Mouse (Mus musculus) testis, postnatal 10 days (tissue): ENCODE results near the gene Marveld1.
A peak's percentile ranks its signal among the peaks of the same experiment; 100 is the strongest.

Source experiments
- DNase-seq: peaks from one replicate; pipeline ENCODE4 v3.0.0; 2021; ENCODE audit warnings: low spot score

Marveld1 gene

DNA sequence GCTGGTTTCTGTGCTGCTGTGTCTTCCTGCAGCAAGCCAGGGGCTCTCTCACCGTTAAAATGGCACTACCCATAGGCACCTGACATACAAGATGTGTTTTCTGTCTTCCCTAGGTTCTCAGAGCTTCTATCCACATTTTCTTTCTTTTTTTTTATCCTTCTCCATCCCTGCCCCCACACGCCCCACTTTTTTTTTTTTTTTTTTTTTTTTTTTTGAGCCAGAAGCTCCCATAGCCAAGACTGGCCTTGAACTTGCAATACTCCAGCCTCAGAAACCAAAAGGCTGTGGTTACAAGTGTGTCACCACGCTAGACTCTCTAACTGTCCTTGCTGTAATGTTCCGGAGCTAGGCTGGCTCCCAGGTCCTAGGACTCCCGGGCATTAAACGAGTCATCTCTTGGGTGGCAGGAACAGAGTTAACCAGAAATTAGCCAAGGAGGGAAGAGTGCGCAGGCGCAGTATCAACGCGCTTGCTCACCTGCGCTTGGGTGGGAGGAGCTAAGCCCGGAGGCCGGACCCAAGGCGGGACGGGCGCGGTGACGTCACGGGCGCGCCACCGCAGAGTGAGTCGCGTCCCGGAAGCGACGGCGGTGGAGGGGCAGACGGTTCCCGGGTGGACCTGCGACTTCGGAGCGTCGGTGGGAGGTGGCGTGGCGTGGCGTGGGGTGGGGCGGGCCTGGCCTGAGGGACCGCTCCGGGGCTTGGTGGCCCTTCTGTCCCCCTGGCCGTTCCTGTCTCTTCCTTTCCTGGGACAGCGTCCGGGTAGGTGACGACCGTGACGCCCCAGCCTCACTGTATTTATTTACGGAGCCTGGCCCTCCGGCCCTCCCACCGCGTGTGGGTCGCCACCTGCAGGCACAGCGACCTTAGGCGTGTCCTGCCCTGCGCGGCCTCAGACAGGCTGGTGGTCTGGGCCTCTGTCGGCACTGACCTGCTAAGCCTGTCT is 23.1 kb downstream of the Marveld1 start:
- peak; percentile 95 for DNase-seq

DNA sequence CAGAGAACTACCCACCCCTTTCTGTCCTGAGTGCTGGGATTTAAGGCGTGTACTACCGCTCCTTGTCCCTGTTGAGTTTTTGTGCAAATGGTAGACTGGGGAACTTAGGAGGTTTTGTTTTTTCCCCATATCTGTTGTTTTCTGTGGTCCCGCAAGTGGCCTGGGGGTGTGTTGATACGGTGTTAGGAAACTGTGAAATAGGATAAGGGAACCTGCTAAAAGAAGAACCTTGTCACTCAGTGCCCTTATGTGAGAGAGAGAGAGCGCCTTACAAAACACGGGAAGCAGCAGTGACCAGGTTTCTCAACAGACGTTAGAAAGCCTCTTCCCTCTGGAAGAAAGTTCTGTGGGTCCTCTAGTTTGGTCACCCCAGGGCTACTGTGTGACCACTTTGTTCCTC is 29.6 kb downstream of the Marveld1 start:
- DNase-seq = no peak

DNA sequence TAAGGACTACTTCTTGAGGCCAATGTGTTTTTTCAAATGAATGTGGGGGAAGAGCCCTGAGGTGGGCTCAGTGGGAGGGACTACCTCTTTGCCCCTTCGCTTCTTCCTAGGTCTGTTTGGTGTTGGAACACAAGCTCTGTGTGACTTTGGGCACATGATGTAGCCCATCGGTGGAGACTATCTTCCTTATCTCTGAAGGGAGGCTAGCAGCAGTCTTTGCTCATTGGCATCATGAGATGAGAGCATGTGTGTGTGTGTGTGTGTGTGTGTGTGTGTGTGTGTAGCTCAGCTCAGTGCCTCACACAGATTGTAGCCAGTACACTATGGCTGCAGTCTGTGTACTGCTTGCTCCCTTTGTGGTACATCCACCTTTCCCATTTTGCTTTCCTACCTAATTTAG is 30.3 kb downstream of the Marveld1 start:
- no peak for DNase-seq

DNA sequence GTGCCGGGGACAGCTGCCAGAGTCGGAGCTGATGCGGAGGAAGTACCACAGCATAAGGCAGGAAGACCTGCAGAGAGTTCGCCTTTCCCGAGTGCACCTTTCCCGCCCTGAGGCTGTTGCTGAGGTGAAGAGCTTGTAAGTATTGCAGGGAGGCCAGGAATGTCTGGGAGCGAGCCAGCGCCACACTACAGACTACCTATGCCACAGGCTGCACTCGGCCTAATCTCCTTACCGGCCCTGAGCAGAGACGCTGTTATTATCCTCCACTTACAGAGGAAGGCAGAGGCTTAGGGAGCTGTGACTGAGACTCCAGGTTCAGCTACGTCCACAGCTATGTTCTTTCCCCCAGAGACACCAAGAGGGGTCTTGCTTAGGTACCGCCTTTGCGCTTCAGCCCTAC is 32.2 kb downstream of the Marveld1 start:
- DNase-seq = no peak

GRCm38 (mm10) chr19:42182673-42183072 is 35.5 kb downstream of the Marveld1 start:
- DNase-seq = no peak

DNA sequence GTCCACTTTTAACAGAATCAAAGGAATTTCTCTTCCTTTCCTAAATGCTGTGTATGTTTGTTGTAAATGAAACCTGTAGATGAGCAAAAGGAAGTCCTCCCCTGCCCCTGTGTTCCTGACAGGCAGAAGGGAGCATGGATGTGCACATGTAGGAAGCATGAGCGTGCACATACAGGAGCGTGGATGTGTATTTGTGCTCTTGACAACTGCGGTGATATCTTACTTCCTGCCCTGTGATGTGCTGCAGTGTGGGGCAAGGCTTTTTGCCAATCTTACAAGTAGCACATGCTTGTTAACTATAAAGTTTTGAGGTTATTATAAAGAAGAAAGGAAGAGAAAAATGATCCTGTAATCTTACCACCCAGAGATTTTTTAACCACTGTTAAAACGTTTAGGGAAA is 42.5 kb downstream of the Marveld1 start:
- DNase-seq = no peak

- peak; percentile 81 for DNase-seq
Measured at GRCm38 (mm10) chr19:42190494-42190893, 43.3 kb downstream of the Marveld1 start.

DNA sequence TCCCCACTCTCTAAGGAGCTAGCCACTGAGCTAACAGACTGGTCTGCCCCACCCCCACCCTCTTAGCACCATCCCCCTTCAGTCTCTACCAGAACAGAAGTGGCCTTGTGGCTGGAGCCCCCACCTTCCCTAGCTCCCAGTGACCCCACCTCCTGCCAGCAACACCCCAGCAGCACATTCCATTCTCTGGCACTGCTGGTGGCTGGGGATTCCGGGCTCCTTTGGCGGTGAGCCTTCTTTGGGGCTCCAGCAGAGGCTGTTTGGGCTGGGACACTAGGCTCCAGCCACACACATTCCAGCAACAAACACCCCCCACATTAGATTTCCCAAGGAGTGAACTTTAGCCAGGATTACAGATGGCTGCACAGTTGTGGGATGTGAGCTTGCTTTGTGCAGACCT is 46.1 kb downstream of the Marveld1 start:
- no peak for DNase-seq

DNA sequence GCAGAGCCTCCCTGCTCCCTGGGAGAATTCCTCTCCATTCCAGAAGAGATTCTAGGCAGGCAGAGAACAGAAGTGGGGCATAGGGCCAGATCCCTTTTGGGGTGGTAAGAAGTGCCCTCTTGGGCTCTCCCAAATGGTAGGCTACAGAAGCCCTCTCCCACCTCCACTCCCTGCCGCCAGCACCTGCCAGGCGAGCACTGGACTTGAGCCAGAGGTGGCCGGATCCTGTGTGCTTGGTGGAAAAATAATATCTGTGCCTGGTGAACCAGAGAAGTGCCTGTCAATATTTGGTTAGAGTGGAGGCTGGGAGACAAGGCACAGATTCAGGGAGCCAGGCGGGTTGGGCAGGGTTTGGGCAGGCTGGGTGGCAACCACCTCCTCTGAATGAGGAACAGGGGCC is 49.2 kb downstream of the Marveld1 start:
- no peak for DNase-seq

GRCm38 (mm10) chr19:42197066-42197465 is 49.9 kb downstream of the Marveld1 start:
- DNase-seq = no peak

GRCm38 (mm10) chr19:42198026-42198425 is 50.8 kb downstream of the Marveld1 start:
- no peak for DNase-seq
